Mouse (Mus musculus) kidney, embryonic 16.5 days (tissue): Measurements from ENCODE around the gene Pgc. TPM values are rescaled to one million over a fixed set of nuclear protein-coding genes. Genes with fewer than 3 reads are reported as not detected.

Experiments used
- ATAC-seq: fragments of 200-750 bp; cut with Nextera tagmentation; 2 replicates; pipeline ENCODE4 v1.8.0; 2017; ENCODE audit warnings: moderate TSS enrichment; ENCODE audit not compliant: low FRiP score, low TSS enrichment
- H3K27ac ChIP-seq: fragments of 300-500 bp; sonication (generic); 2 replicates; pipeline ENCODE4 v1.5.1; 2014; ENCODE audit warnings: low read length
- H3K27me3 ChIP-seq: fragments of 300-500 bp; sonication (generic); 2 replicates; pipeline ENCODE4 v1.6.1; 2014; ENCODE audit warnings: low read length, control low read depth, mixed read lengths; ENCODE audit not compliant: insufficient read depth
- H3K36me3 ChIP-seq: fragments of 300-500 bp; sonication (generic); 2 replicates; pipeline ENCODE4 v1.6.1; 2014; ENCODE audit warnings: low read length, control low read depth, mixed read lengths; ENCODE audit not compliant: insufficient read depth
- H3K4me1 ChIP-seq: fragments of 300-500 bp; sonication (generic); 2 replicates; pipeline ENCODE4 v1.6.1; 2014; ENCODE audit warnings: low read length, control low read depth, mixed read lengths; ENCODE audit not compliant: insufficient read depth
- H3K4me2 ChIP-seq: fragments of 300-500 bp; sonication (generic); replicated peaks from 2 replicates; pipeline ENCODE4 v1.6.1; 2014; ENCODE audit warnings: low read depth, low read length
- H3K4me3 ChIP-seq: fragments of 300-500 bp; sonication (generic); 2 replicates; pipeline ENCODE4 v1.5.1; 2014; ENCODE audit warnings: mild to moderate bottlenecking, low read length
- H3K9ac ChIP-seq: fragments of 300-500 bp; sonication (generic); replicated peaks from 2 replicates; pipeline ENCODE4 v1.6.1; 2014; ENCODE audit warnings: low read length
- H3K9me3 ChIP-seq: fragments of 300-500 bp; sonication (generic); 2 replicates; pipeline ENCODE4 v1.6.1; 2016; ENCODE audit warnings: low read length, control low read depth
- WGBS: fragments of 180-500 bp; shearing (Covaris S2); extraction: QIAGEN DNeasy Blood & Tissue Kit; methylation state at CpG from one replicate; pipeline ENCODE4 v1.1.7; 2014; 5-methylcytosine and 5-hydroxymethylcytosine counted together
- polyA plus RNA-seq: library from polyadenylated mRNA; unstranded; fragments of >200 nt; fragmentation: Nextera tagmentation; extraction: Ambion mirVana; gene quantifications from 2 replicates; pipeline ENCODE4 v1.2.1, GENCODE M21; 2015

The Pgc gene
- polyA plus RNA-seq, 1 experiment from 2014 or later = 0.92 TPM

GRCm38 (mm10) chr17:47704692-47705091 lies 21.9 kb upstream of the Pgc start:
- no peak for ATAC-seq
- no peak overlapping the region for H3K4me2 ChIP-seq
- no peak overlapping the region for H3K4me3 ChIP-seq
- H3K4me1 ChIP-seq = peaks cover 5% of the 10 kb centered on the region; the same call in 1 of the 2 replicates
- no peak overlapping the region for H3K9ac ChIP-seq
- 79% methylated on average over 4 of the region's 4 CpGs for WGBS
- peaks cover 4% of the 10 kb centered on the region; the same call in 1 of the 2 replicates for H3K27me3 ChIP-seq
- no peak overlapping the region for H3K27ac ChIP-seq
- peaks cover 19% of the 10 kb centered on the region for H3K36me3 ChIP-seq
- H3K9me3 ChIP-seq = no peaks in the 10 kb centered on the region

GRCm38 (mm10) chr17:47706196-47706595 lies 20.4 kb upstream of the Pgc start:
- H3K27ac ChIP-seq = no peak overlapping the region
- peaks cover 5% of the 10 kb centered on the region; the same call in 1 of the 2 replicates for H3K4me1 ChIP-seq
- no peak overlapping the region for H3K9ac ChIP-seq
- H3K36me3 ChIP-seq = peaks cover 16% of the 10 kb centered on the region
- H3K27me3 ChIP-seq = peaks cover 4% of the 10 kb centered on the region; the same call in 1 of the 2 replicates
- ATAC-seq = no peak
- 67% methylated on average over 1 of the region's 1 CpGs for WGBS
- H3K4me2 ChIP-seq = no peak overlapping the region
- H3K9me3 ChIP-seq = no peaks in the 10 kb centered on the region
- H3K4me3 ChIP-seq = no peak overlapping the region

- Histone ChIP-seq H3K4me2 (no peak overlapping the region), H3K4me3 (no peak overlapping the region), H3K27ac (no peak overlapping the region), H3K9ac (no peak overlapping the region), H3K27me3 (peaks cover 4% of the 10 kb centered on the region; the same call in 1 of the 2 replicates), H3K36me3 (peaks cover 4% of the 10 kb centered on the region), H3K9me3 (no peaks in the 10 kb centered on the region), H3K4me1 (peaks cover 3% of the 10 kb centered on the region; the same call in 1 of the 2 replicates)
- no peak for ATAC-seq
- 77% methylated on average over 3 of the region's 3 CpGs for WGBS
Measured at GRCm38 (mm10) chr17:47707961-47708360, 18.7 kb upstream of the Pgc start.

GRCm38 (mm10) chr17:47708972-47709371 lies 17.7 kb upstream of the Pgc start:
- H3K27me3 ChIP-seq = no peaks in the 10 kb centered on the region; the same call in 1 of the 2 replicates
- ATAC-seq = no peak
- H3K9ac ChIP-seq = no peak overlapping the region
- H3K36me3 ChIP-seq = no peaks in the 10 kb centered on the region
- no peaks in the 10 kb centered on the region for H3K9me3 ChIP-seq
- H3K4me1 ChIP-seq = no peaks in the 10 kb centered on the region
- H3K4me2 ChIP-seq = no peak overlapping the region
- H3K27ac ChIP-seq = no peak overlapping the region
- H3K4me3 ChIP-seq = no peak overlapping the region
- WGBS = 51% methylated on average over 4 of the region's 4 CpGs

- H3K9ac ChIP-seq = no peak overlapping the region
- no peak overlapping the region for H3K4me2 ChIP-seq
- H3K27me3 ChIP-seq = no peaks in the 10 kb centered on the region
- H3K9me3 ChIP-seq = no peaks in the 10 kb centered on the region
- no peaks in the 10 kb centered on the region for H3K36me3 ChIP-seq
- no peak for ATAC-seq
- H3K4me1 ChIP-seq = no peaks in the 10 kb centered on the region
- no peak overlapping the region for H3K4me3 ChIP-seq
- H3K27ac ChIP-seq = no peak overlapping the region
- 73% methylated on average over 3 of the region's 3 CpGs for WGBS
Measured at GRCm38 (mm10) chr17:47710036-47710435, 16.6 kb upstream of the Pgc start.

GRCm38 (mm10) chr17:47711883-47712282 lies 14.8 kb upstream of the Pgc start:
- H3K36me3 ChIP-seq = no peaks in the 10 kb centered on the region
- WGBS = 72% methylated on average over 6 of the region's 6 CpGs
- no peaks in the 10 kb centered on the region for H3K9me3 ChIP-seq
- no peak overlapping the region for H3K9ac ChIP-seq
- H3K4me3 ChIP-seq = no peak overlapping the region
- no peaks in the 10 kb centered on the region for H3K4me1 ChIP-seq
- H3K27ac ChIP-seq = no peak overlapping the region
- no peak overlapping the region for H3K4me2 ChIP-seq
- ATAC-seq = no peak
- no peaks in the 10 kb centered on the region for H3K27me3 ChIP-seq

- Histone ChIP-seq H3K27ac (no peak overlapping the region), H3K4me3 (no peak overlapping the region), H3K4me2 (no peak overlapping the region), H3K9ac (no peak overlapping the region), H3K4me1 (no peaks in the 10 kb centered on the region), H3K36me3 (no peaks in the 10 kb centered on the region), H3K27me3 (no peaks in the 10 kb centered on the region), H3K9me3 (no peaks in the 10 kb centered on the region)
- 61% methylated on average over 9 of the region's 22 CpGs for WGBS
- no peak for ATAC-seq
Measured at GRCm38 (mm10) chr17:47712889-47713571, 13.6 kb upstream of the Pgc start.

GRCm38 (mm10) chr17:47715037-47715436 lies 11.6 kb upstream of the Pgc start:
- 58% methylated on average over 3 of the region's 3 CpGs for WGBS
- H3K4me2 ChIP-seq = no peak overlapping the region
- no peaks in the 10 kb centered on the region for H3K36me3 ChIP-seq
- H3K9me3 ChIP-seq = no peaks in the 10 kb centered on the region
- H3K27me3 ChIP-seq = no peaks in the 10 kb centered on the region
- H3K4me3 ChIP-seq = no peak overlapping the region
- no peak overlapping the region for H3K27ac ChIP-seq
- no peak overlapping the region for H3K9ac ChIP-seq
- no peak for ATAC-seq
- no peaks in the 10 kb centered on the region for H3K4me1 ChIP-seq

- no peak for ATAC-seq
- H3K9me3 ChIP-seq = no peaks in the 10 kb centered on the region
- H3K4me3 ChIP-seq = no peak overlapping the region
- no peaks in the 10 kb centered on the region for H3K4me1 ChIP-seq
- H3K36me3 ChIP-seq = no peaks in the 10 kb centered on the region
- H3K4me2 ChIP-seq = no peak overlapping the region
- H3K9ac ChIP-seq = no peak overlapping the region
- H3K27me3 ChIP-seq = no peaks in the 10 kb centered on the region
- 81% methylated on average over 4 of the region's 4 CpGs for WGBS
- H3K27ac ChIP-seq = no peak overlapping the region
Measured at GRCm38 (mm10) chr17:47721183-47721582, 5.5 kb upstream of the Pgc start.
